Mouse (Mus musculus): Measurements from ENCODE around the gene Cnn1.

GRCm38 (mm10) chr9:22116740-22117426, 17.9 kb downstream of the Cnn1 start, which contains the start of gene Elof1:
- TF ChIP-seq CTCF (conservative IDR thresholded peaks at IDR 0.05 in 1 of 2, IDR thresholded peaks at IDR 0.05 in 1 of 2; ENCODE audit: low read depth in 2 of 2, low read length in 2 of 2) (no peak), TCF12 (IDR thresholded peaks at IDR 0.05; ENCODE audit: low read depth, low read length) (peak; percentile 82), MAX (IDR thresholded peaks at IDR 0.05; ENCODE audit: low read length) (peak; percentile 67; the same call in 1 of the 2 replicates)

Data from CH12.LX (cell line).